Mouse (Mus musculus): ENCODE results near the gene Lrrc46.

- TF ChIP-seq CTCF (IDR thresholded peaks at IDR 0.05; ENCODE audit: low read depth): no peak
- no peak for TF ChIP-seq EP300 (IDR thresholded peaks at IDR 0.05; ENCODE audit: low read depth)
Observed at GRCm38 (mm10) chr11:97013121-97013670, 28.0 kb downstream of the Lrrc46 start, which contains the start of gene Sp6.

Data from heart, postnatal 0 days (tissue).